Mouse (Mus musculus) frontal cortex, adult 2 months (tissue): ENCODE results near the gene Abcg5. TPM values are rescaled to one million over a fixed set of nuclear protein-coding genes. Genes with fewer than 3 reads are reported as not detected.

Source experiments
- DNase-seq, 2 experiments: peaks; one replicate each; pipeline ENCODE4 v3.0.0; 2022; ENCODE audit warnings: low spot score in 1 of 2; ENCODE audit errors: extremely low spot score in 1 of 2
- polyA plus RNA-seq: library from polyadenylated mRNA; depleted of rRNA; stranded (reverse); fragments of >200 nt; gene quantifications from 2 replicates; pipeline ENCODE4 v1.2.3, GENCODE M21; 2012; rRNA removed

Abcg5 gene
- polyA plus RNA-seq, 1 experiment, result not detected

DNA sequence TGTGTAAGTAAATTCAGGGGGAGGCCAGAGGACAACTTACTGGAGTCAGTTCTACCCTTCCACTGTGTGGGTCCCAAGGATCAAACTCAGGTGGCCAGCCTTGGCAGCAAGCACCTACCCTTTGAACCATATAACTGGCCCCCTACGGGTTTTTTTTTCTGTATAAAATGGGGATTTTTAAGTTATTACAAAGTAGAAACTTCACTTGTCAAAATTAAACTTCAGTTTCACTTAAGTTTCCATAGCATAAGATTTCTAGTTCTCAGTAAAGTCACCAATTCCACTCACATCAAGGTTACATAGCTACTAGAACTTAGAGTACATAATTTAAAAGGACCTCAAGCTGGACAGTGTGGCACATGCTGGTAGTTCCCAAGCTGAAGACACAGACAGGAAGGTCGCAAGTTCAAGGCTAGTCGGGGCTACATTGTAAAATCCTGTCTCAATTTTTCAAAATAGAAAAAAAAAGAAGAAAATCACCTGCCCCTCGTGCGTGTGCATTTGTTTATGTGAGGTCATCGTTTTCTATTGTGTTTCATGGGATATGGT lies 66.2 kb downstream of the Abcg5 start:
- no peak for DNase-seq

DNA sequence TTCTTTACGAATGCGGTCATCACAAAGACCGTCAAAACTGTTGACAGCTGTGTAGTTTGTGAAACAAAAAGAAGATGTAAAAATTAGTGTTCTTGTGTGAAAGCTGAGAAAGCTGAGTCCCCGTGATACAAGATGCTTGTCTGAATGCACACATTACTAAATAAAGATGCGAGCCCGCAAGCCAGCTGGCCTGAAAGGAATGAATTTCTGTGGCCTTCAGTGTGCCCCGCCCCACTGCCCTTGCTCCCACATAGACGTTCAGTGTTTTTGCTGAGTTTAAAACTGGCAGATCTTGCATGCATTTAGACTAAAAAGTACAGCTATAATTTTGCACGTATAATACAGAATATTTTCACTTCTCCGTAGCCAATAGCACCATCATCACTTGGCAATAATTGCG lies 67.0 kb downstream of the Abcg5 start:
- no peak for DNase-seq

- no peak for DNase-seq
Measured at GRCm38 (mm10) chr17:84611971-84612370, 70.8 kb downstream of the Abcg5 start.

- no peak for DNase-seq
Measured at GRCm38 (mm10) chr17:84611500-84611899, 71.3 kb downstream of the Abcg5 start.

GRCm38 (mm10) chr17:84608606-84609005 lies 74.2 kb downstream of the Abcg5 start:
- no peak for DNase-seq

Other genes with a start within 250 kb of the Abcg5 start
- 5.1 and 6.1 TPM in 2 replicates for gene Thada, start 216.8 kb downstream of the Abcg5 start, polyA plus RNA-seq
- gene Plekhh2, start 171.1 kb downstream of the Abcg5 start, polyA plus RNA-seq, result 8.4 and 9.0 TPM in 2 replicates
- 25.2 and 29.6 TPM in 2 replicates for gene Dync2li1, start 56.5 kb downstream of the Abcg5 start, polyA plus RNA-seq
- not detected in 2 replicates for gene Abcg8, start 6.7 kb downstream of the Abcg5 start, polyA plus RNA-seq
- gene Lrpprc, start 107.8 kb upstream of the Abcg5 start, polyA plus RNA-seq, result 31.8 and 35.5 TPM in 2 replicates